Mouse (Mus musculus) T-helper 2 cell (primary cell): ENCODE results near the gene Kdelr3.

ENCODE experiments used
- in situ Hi-C: fragments of 300-600 bp; cut with MboI, MseI; formaldehyde crosslinking; loops from one replicate; pipeline ENCODE4 v1.15.1; 2025; ENCODE audit warnings: high pct_unique_total_duplicates

Kdelr3 gene

DNA sequence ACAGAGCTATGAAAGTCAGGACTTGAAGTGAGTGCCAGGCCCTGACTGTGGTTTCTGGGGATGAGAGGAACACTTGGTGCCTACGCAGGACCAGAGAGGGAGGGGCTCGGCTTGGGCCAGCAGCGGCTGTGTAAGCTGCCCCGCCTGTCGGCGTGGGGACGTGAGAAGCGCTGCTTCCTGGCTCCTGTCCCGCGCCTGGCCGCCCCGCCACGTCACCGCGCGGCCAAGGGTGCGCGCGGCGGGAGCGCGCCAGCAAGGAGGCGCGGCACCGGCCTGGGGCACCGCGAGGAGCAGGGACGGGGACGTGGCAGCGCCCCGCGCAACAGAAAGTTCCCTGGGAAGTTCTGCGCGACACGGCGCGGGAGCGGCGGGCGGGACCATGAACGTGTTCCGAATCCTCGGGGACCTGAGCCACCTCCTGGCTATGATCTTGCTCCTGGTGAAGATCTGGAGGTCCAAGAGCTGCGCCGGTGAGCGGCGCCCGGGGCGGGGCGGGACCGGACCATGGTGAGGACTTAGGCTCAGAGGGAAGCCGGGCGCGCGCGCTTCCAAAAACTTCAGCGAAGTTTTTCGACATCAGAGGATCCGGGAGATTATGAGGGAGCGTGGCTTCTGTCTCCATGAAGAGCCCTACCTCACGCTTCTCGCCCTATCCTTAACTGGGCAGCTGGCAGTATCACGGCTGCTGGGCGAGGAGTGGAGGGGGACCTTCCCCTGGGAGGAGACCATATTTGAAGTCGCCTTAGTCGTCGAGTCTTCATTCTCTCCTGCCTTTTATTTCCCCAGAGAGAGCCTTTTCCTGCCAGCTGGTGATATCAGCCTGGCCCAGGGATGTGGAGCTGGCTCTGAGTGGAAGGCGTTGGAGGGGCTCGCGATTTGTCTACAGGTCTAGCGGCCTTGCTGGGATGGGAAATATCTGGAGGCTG is at the start of gene Kdelr3:
Gene Kdelr3 (plus strand): TSS at position 241 of the 926 bp plus-strand sequence.
- in situ Hi-C loops: loop anchor here (10.0 kb wide), 1 partner anchor 422 kb away; no protein-coding TSS in a partner anchor

DNA sequence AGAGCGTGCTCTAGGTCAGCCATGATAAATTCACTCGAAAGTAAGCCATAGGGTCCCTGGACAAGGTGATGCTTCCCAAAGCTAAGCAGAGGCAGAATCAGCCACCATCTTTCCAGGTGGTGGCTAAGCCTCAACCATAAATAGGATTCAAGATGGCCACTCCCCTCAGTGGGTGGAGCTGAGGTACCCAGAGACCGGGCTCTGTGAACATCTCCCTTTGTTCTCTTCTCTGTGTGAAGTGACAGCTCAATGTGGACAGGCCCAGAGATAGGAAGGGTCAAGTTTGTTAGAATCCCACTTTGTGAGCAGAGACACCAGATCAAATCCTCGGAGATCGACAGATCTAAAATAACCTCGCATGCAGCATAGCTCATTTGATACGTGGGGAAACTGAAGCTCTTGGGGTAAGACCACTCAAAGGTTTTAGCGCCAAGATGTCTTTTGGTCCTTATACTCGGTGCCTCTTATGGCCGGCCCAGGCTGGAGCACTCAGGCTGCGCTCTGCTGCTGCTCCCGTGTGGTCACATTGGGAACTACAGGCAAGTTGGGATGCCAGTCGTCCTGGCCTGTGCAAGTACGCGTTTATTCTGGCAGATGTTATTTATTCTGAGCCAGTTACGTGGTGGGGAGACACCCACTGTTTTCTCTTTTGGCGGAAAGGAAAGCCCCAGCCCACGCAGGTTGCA is 49.5 kb upstream of the Kdelr3 start:
- in situ Hi-C loops: no loop called here

DNA sequence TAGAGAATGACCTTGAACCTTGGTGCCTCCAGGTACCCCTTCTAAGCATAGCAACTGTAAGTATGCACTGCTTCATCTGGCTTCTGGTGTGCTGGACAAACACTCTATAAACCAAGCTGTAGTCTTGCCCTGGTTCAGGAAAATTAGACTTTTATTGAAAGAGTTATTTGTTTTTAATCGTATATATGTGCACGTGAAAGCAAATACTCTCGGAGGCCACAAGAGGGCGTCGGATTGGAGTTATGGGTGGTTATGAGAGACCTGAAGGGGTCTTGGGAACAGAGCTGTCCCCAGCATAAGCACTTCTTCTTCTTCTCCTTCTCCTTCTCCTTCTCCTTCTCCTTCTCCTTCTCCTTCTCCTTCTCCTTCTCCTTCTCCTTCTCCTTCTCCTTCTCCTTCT is 46.6 kb upstream of the Kdelr3 start:
- in situ Hi-C loops: no loop called here

DNA sequence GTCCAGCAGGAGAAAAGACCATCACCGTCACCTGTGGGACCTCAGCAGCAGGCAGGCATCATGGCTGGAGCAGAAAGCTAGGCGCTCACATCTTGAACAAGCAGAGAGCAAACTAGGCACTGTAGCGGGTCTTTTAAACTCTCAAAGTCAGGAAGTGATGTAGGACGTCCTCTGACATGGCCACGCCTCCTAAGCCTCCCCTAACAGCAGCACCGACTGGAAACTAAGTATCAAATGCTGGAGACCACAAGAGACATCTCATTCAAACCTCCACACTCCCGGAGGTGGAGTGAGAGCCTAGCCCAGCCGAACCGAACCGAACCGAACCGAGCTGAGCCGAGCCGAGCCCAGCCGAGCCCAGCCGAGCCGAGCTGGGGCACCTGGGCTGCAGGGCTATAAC is 45.6 kb upstream of the Kdelr3 start:
- in situ Hi-C loops: loop anchor here (10.0 kb wide), 1 partner anchor 1954 kb away; no protein-coding TSS in a partner anchor

DNA sequence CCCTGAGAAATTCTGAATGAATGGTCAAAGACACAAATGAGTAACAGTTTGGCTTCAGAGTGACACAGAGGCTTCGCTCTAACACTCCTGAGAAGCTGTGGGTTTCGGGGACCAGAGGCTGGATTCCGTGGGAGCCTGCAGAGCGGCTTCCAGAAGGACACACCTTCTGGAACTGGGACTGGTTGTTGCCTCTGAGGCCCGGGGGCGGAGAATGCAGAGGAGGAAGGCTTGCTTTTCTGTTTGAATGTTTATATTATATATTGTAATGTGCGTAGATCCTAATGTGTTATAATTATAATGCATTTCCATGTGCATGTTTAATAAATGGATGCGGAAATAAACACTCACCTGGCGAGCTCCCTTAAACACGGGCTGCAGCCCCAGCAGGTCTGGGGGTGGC is 45.1 kb upstream of the Kdelr3 start:
- in situ Hi-C loops: loop anchor here (10.0 kb wide), 1 partner anchor 1954 kb away; no protein-coding TSS in a partner anchor

DNA sequence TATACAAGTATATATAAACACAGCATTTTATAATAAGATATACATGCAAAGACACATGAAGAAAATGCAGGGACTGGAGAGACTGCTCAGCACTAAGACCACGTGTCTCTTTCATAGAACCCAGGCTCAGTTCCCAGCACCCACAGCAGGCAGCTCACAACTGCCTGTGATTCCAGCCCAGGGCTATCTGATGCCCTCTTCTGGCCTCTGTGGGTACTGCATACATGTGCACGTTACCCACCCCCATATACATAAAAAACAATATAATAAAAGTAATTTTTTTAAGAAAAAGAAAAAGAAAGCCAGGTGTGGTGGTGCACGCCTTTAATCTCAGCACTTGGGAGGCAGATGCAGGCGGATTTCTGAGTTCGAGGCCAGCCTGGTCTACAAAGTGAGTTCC is 43.2 kb upstream of the Kdelr3 start:
- in situ Hi-C loops: loop anchor here (10.0 kb wide), 1 partner anchor 1952 kb away; no protein-coding TSS in a partner anchor

DNA sequence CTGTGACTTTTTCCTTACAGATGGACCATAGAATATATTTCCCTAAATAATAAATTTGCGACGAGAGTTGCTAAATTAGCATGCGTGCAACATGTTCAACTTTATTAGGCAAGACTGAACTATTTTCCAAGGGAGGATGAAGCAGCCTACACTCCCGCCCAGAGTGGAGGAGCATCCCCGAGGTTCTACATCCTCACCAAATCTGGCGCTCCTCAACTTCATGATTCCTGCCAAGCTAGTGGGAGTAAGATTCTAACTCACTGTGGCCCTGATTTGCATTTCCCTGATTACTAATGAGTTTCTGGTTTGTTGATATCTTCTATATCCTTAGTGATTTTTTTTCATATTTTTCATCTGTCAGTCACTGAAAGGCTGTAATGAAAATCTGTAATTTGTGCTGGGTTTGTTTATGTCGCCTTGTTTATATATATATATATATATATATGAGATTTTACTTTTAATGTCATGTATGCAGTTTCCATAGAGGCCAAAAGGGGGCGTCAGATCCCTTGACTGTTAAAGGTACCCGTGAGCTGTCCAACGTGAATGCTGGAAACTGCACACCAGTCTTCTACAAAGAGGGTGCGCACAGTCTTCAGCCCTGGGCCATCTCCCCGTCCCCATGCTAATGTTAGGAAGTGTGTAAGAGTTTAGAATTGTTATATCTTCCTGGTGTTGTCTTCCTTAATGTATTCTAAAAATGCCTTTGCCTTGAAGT is 42.4 kb upstream of the Kdelr3 start:
- in situ Hi-C loops: loop anchor here (10.0 kb wide), 1 partner anchor 1951 kb away; no protein-coding TSS in a partner anchor

DNA sequence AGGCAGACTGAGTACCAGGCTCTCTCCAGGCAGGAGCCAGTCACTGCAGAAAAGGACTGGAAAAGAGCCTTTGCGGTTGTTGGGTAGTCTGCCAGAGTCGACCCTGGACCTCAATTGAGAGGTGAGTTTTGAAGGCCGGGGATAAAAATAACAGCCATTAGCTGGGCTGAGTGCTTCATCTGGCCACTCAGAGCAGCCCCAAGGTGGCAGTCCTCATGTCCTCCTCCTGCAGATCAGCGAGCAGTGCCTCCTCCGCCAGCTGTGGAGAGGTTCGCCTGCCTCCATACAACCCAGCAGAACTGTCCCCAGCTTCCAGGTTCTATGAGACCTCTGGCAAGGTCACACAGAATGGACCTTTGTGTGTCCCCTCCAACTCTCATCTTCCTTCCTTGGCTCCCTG is 39.0 kb upstream of the Kdelr3 start:
- in situ Hi-C loops: loop anchor here (10.0 kb wide), 1 partner anchor 1948 kb away; no protein-coding TSS in a partner anchor

DNA sequence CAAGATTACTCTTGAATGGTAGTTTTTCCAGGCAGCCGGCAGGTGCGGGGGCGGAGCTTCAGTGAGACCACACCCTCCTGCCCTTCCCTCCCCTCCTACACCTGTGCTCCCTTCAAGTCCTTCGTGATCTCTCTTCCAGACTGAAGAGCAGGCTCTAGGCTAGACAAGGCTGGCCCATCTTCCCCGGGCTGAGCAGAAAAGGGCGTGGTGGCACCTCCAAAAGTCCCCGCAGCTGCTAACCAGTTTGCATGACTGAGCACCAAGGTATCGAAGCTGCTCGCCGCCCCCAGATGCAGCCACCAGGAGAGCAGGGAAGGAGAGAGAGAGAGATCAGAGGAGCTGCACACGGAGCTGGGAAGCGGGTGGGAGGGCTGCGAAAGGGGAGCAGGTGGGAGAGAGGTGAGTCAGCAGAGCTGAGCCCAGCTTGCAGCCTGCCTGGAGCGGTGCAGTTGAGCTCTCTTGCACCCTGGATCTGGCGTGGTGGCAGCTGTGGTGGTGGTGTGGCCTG is 35.0 kb upstream of the Kdelr3 start:
- in situ Hi-C loops: no loop called here

DNA sequence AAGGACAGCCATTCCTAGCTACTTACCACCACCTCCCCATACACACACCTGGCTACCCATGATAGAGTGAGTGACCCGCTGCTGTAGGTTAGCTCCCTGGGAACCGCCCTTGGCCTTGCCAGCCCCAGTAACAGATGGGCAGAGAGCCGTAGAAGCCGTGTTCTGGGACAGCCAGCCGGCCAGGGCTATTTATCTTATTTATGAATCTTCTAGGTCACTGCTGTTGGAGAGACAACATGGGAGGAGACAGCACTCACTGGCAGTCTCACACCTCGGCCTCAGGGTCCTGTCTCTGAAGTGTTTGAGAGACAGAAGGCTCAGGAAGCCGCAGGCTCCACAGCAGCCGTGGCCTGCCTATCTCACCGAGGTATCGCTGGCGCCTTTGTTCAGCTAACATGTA is 26.7 kb upstream of the Kdelr3 start:
- in situ Hi-C loops: no loop called here

DNA sequence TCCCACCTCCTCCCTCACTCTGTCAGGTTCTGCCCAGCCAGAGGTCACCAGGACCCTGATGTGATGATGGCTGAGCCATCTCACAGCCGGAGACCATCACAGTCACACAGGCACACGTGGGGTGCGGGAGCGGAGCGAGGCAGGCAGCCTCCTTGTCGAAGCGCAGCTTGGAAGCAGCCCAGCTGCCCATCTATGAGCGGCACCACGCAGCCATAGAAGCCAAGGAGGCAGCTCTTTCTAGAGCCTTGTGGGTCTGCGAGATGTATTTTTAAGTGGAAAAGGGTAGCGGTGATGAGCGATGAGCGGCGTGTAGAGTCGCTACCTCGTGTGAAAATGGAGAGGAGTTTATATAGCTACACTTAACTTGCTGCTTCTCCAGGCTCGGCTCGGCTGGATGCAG is 22.7 kb upstream of the Kdelr3 start:
- in situ Hi-C loops: no loop called here

DNA sequence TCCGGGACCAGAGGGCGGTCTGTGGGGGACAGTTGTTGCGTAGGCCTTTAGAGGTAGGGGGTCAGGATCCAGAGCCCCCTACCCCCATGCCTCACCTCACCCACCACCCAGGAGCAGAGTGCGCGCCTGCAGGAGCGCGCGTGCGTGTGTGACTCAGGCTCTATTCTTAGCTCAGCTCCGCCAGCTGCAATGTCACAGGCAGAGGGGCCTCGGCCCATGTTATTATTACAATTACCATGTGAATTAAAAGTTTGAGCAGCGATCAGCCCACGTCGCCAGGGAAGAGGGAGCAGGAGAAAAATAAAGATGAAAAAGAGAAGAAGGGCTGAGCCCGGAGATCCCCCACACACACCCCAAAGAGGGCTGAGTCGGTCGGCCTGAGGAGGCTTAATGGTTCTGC is 16.1 kb upstream of the Kdelr3 start:
- in situ Hi-C loops: loop anchor here (5.0 to 10.0 kb wide), 2 partner anchors 352 to 1425 kb away; no protein-coding TSS in a partner anchor

DNA sequence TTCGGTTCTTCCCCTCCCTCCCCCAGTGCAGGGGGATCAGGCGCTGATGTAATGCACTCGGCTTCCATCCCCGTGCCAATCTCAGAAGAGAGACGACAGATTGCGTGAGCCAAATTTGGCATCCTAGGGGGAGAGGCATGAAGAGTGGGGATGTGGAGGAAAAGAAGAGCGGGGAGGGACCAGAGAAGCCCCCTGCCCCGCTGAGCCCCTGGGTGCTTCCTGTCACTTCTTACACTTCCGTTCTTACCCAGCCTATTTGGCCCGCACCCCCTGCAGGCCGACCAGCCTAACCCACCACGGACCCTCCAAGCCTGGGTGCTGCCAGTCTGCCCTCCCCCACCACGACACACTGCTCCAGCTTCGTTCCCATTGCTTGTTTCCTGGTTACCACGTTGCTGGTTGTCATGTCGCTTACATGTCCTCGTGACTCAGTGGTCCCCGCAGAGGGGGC is 13.3 kb upstream of the Kdelr3 start:
- in situ Hi-C loops: loop anchor here (5.0 to 10.0 kb wide), 2 partner anchors 349 to 1428 kb away; no protein-coding TSS in a partner anchor

DNA sequence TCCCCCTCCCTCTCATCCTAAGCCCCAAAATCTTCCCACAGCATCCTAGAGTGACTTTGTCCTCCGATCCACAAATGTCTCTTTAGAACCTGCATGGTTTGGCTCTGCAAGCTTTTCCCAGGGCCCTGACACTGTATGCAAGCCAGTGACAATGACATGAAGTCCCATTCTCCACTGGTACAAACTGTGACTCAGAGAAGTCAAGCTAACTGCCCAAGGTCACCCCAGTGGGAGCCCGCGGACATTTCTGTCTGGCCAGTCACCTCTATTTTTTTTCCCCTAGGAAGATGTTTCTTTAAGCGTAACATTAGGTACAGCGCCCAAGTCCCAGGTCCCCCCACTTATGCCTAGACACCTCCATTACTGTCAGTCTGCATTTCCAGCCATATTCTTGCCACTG is 12.8 kb upstream of the Kdelr3 start:
- in situ Hi-C loops: loop anchor here (5.0 to 10.0 kb wide), 2 partner anchors 349 to 1429 kb away; no protein-coding TSS in a partner anchor

DNA sequence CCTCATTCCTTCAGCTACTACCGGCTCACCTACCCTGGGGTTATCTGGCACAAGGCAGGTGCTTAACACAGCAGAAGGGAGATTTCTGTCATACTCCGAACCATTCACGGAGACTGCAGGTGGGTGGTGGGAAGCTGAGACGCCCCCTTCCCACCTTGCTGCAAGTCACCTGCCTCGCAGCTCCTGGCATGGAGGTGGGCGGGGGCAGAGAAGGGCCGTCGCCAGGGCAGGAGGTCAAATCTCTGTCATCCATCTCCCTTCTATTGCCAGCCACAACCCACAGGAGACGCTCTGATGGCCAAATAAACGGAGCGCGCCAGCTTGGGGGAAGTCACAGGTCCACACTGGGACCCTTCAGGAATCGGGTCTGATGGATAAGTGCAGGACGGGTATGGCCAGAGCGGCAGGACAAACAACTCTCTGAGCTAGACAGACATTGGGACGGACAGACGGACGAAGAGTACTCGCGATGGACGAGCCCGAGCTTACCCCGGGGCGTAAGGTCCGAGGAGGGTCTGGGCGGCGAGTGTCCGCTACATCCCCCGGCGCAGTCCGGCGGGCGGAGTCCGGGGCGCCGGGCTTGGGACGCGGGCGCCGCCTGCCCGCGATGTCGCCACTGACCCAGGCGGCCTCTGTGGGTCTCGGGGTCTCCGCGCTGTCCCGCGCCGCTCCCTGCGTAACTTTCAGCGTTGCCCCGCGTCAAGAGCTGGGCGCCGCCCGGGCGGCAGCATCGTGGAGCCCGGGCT is 11.3 kb upstream of the Kdelr3 start, which contains the start of gene Kcnj4:
Gene Kcnj4 (minus strand): TSS at position 535 of the 746 bp plus-strand sequence.
- in situ Hi-C loops: loop anchor here (5.0 to 10.0 kb wide), 2 partner anchors 347 to 1430 kb away; no protein-coding TSS in a partner anchor

DNA sequence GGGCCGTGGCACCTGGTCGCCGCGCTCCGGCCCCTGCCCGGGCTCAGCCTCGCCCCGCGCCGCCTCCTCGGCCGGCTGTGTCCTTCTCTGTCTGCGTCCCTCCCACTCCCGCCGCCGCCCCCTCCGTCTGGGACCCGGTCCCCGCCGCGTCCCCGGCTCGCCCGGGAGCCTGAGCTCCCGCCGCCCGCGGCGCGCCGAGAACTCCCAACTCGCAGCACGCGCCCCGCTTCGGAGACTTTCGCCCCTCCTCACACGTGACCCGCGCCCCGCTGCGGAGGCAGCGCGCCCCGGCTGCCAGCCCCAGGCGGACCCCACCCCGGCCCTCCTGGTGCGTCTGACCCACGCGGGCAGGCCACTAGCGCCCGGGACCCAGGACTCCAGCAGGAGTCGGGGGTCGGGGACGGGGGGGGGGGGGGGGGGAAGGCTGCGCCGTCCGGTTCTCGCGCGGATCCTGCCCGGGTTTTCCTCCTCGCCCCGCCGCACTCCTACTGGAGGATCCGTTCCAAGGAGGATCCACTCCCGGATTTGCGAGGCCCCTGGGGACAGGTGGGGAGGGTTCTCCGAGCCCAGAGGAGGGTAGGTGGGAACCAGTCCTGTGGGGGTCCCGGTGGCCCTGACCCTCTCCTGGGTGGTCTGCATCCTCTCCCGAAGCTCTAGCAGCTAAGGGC is 10.5 kb upstream of the Kdelr3 start:
- in situ Hi-C loops: loop anchor here (10.0 kb wide), 1 partner anchor 1431 kb away; no protein-coding TSS in a partner anchor

DNA sequence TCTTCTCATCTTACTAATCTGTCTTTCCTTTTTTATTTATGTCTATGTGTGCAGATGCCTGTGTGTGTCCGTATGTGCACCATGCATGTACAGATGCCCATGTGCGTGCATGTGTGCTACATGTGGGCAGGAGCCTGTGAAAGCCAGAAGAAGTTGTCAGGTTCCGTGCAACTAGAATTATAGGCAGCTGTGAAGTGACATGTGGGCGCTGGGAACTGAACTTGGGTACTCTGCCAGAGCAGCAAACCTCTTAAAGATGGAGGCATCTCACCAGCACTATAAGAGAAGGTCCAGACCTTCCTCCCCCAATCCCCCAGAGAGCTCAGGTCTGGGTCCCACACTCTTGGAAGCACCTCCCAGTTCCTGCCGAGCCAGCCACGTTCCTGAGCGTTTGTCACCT is 9.8 kb upstream of the Kdelr3 start:
- in situ Hi-C loops: loop anchor here (10.0 kb wide), 1 partner anchor 1432 kb away; no protein-coding TSS in a partner anchor

DNA sequence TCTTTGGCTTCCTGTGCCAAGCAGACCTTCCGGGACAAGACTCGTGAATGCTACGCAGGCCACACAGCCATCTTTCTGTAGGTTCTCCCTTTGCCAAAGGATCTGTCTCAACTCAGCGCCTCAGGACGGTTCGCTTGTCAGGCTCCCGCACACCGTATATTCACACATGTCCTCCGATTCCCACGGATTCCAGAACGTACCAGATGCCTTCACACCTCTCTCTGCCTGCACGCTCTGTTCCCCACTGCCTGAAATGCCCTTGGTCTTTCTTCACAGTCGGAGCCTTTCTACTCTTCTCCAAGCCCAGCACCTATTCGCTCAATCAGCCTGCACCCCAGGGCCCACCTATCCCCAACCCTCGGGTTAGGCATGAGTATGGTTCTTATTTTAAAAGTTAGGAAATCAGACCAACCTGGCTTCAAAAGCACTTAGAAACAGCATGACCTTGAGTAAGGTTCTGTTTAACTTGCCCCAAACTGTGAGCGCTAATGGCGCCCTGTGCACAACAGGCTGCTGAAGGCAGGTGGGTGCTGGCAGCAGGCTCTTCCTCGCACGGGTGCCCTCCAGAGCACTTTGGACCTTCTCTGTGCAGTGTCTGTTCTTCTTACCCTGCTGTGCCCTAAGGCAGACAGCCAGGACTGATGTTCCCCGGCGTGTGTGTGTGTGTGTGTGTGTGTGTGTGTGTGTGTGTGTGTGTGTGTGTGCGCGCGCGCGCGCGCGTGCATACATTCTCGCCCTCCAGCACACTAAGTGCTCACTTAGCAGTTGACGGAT is 9.0 kb upstream of the Kdelr3 start:
- in situ Hi-C loops: loop anchor here (10.0 kb wide), 1 partner anchor 1432 kb away; no protein-coding TSS in a partner anchor

DNA sequence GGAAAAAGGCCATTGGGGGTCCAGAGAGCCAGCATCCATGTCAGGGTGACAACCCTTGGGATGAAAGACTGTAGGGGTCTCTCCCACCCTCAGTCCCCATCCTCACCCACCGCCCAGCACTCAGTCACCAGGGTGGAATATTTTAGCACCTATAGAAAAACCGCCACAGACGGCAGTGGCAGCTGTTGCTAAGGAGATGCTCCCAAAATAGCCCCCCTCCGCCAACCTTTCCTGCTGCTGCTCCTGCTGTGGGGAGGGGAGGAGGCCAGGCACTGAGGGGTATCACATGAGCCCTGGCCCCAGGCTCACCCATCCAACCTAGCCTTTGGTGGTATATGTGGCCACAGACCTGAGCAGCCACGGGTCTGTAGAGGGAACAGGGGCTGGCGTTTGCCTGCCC is 6.2 kb upstream of the Kdelr3 start:
- in situ Hi-C loops: loop anchor here (10.0 kb wide), 2 partner anchors 415 to 1435 kb away; no protein-coding TSS in a partner anchor
